In genomic region chr10:105573908-105574694, GRCm38 (mm10) we compare ENCODE assay signal across 8 mouse cellular contexts. TPM values are rescaled to one million over a fixed set of nuclear protein-coding genes. Genes with fewer than 3 reads are reported as not detected.
DNase-seq lines count a peak whose midpoint lies in the region; ATAC-seq lines count a peak whose summit lies in the region.

Tmtc2 (minus strand) TSS chr10:105574451.

- peak; percentile 98 for ATAC-seq in intestine, embryonic 16.5 days

- no peaks in the 10 kb centered on the region for H3K9me3 ChIP-seq in intestine, embryonic 16.5 days (ENCODE audit: control insufficient read depth, low read length)

- no peaks in the 10 kb centered on the region for H3K27me3 ChIP-seq in intestine, embryonic 16.5 days (replicated peaks; ENCODE audit: control insufficient read depth, insufficient read depth, low read length)

- peak; percentile 92 for DNase-seq in adrenal gland, postnatal 14 days
- DNase-seq in embryo, embryonic 11.5 days (ENCODE audit: low read depth, low spot score) = peak; percentile 74
- DNase-seq in gastrocnemius, postnatal 4 days (ENCODE audit: low spot score in 2 of 2) = peak; percentile 69 to 87
- DNase-seq in left cerebral cortex, postnatal 36 days (ENCODE audit: low spot score in 2 of 2) = peak; percentile 88 to 92
- DNase-seq in mesoderm, embryonic 11.5 days (ENCODE audit: low read depth, low spot score) = peak; percentile 82
- peak; percentile 81 for DNase-seq in right cerebral cortex, postnatal 4 days
- DNase-seq in urinary bladder, postnatal 4 days (ENCODE audit: low spot score in 2 of 2) = peak; percentile 84 to 87

- H3K36me3 ChIP-seq in intestine, embryonic 16.5 days (ENCODE audit: control insufficient read depth, insufficient read depth, low read length) = no peaks in the 10 kb centered on the region

- intact Hi-C loops in left cerebral cortex, postnatal 36 days (cut with DNase I) = loop anchor here (5.0 to 10.0 kb wide), 5 partner anchors 92 to 1787 kb away; no protein-coding TSS in a partner anchor

- H3K4me1 ChIP-seq in intestine, embryonic 16.5 days (ENCODE audit: control insufficient read depth, insufficient read depth, low read length) = peaks cover 7% of the 10 kb centered on the region

- peak within 1 kb of the TSS; percentile 79 for H3K4me3 ChIP-seq in intestine, embryonic 16.5 days (ENCODE audit: low read length)

- peak within 1 kb of the TSS; percentile 82 for H3K9ac ChIP-seq in intestine, embryonic 16.5 days (ENCODE audit: low read depth, low read length)

- peak within 1 kb of the TSS; percentile 88 for H3K27ac ChIP-seq in intestine, embryonic 16.5 days (ENCODE audit: low read length)

- WGBS in intestine, embryonic 16.5 days = under 1% methylated on average over 60 of the region's 61 CpGs

- peak within 1 kb of the TSS; percentile 93 for H3K4me2 ChIP-seq in intestine, embryonic 16.5 days (ENCODE audit: low read depth, low read length)

RNA-seq across cellular contexts. Expression of gene Tmtc2, which starts in this region (rescaled TPM):
- 9.1 and 11.7 TPM in 2 replicates for total RNA-seq in adrenal gland, postnatal 14 days (2021)
- 10 to 100 TPM; 16.0 to 19.7 TPM for total RNA-seq in gastrocnemius, postnatal 4 days (2021)
- 5.4 and 5.8 TPM in 2 replicates for polyA plus RNA-seq in intestine, embryonic 16.5 days (2015; fragmentation: Nextera tagmentation; extraction: Ambion mirVana)
- total RNA-seq in left cerebral cortex, postnatal 36 days (2021) = 10 to 100 TPM in 1 of 2 experiments, 1 to 10 TPM in 1; 9.9 to 12.3 TPM

Comparison
In these comparisons a context has a peak if more than half of its experiments do, and no peak if none do; other contexts are left out.
1. Peak in every context shown above with its lines: DNase-seq, ATAC-seq, H3K4me3 ChIP-seq and H3K27ac ChIP-seq.